Mouse (Mus musculus): Measurements from ENCODE around the gene Flvcr2.

DNA sequence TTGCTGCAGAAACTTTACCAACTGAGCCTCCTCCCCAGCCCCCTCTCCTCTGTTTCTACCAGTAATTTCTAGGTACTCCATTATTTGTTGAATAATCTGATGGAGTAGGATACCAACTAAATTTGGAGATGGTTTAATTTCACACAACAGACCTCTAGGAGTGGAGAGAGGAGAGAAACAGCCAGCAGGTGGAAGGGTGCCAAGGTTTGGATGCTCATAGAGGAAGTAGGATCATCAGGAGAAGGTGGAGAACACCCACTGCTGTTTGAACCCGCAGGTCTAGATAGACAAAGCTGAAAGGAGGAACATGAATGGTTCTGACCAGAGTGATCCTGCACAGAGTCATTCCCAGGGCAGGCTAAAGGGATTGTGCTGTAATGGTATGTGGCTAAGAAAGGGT is 49.2 kb downstream of the Flvcr2 start:
- TF ChIP-seq CTCF (IDR thresholded peaks at IDR 0.05; ENCODE audit: low read depth) = no peak
- TF ChIP-seq EP300 (optimal IDR thresholded peaks at IDR 0.05) = no peak

All from stomach, postnatal 0 days (tissue).